Mouse (Mus musculus): ENCODE data around the gene Phykpl.
"Not testable (repeated sequence)": the region's sequence is repeated elsewhere in the genome, so short reads cannot be mapped to it uniquely, and the experiment has no call there.

Phykpl gene

DNA sequence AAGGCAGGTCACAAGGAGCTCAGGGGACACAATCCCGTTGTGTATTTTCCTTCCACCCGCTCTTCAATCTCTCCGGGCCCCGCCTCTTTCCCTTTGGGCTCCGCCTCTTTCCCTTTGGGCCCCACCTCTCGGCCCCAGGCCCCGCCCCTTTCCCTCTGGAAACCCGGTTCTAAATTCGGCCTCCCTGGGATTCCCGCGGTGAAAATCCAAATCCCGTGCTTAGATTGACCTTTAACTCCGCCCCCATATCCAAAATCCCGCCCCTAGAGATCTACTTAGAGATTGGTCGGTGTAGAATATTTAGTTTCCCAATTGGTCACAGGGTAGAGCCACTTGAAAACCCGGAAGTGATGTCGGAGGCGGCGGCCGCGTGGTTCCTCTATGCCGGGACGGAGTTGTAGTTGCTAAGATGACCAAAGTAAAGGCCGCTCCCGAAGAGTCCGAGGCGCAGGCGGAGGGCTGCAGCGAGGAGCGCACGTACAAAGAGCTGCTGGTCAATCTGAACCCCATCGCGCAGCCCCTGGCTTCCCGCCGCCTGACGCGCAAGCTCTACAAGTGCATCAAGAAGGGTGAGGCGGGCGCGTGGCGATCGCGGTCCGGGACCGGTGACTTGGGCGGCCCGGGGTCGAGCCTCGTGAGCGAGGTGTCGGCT lies 35.0 kb downstream of the Phykpl start, which contains the start of gene Nhp2:
Gene Nhp2 (plus strand): TSS at position 327 of the 652 bp plus-strand sequence.
- DNase-seq: peak; percentile 90 to 96

DNA sequence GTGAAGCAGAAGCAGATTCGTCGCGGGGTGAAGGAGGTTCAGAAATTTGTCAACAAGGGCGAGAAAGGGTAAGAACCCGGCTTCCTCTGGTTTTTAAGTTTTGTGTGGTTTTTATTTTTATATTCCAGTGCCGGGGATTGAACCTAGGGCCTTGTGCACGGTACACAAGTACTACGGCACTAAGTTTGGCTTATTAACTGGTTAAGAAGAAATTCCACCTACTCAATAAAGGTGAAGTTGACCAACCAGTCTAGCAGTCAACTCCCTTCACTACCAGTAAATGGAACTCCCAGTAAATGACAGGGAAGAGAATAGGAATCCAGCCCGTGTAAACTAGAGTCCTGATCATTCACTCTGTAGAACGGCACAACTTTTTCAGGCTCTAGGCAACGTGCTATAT lies 35.5 kb downstream of the Phykpl start:
- DNase-seq: no peak

DNA sequence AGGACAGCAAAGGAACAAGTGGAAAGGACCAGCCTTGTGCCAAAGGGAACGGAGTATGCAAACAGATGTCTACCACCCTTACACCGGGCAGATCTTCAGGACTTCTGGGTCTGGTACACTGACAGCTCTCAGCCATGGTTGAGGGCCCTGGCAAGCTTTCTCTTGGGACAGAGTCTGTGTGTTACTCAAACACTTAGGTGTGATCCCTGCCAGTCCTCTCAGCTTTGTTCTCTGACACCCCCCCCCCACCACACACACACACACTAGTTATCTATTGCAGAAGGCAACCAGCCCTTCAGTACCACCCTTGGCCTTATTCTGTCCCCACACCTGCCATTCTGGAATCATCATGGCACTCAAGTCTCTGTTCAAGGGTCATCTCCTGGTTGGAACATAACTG lies 37.2 kb downstream of the Phykpl start:
- DNase-seq: no peak

DNA sequence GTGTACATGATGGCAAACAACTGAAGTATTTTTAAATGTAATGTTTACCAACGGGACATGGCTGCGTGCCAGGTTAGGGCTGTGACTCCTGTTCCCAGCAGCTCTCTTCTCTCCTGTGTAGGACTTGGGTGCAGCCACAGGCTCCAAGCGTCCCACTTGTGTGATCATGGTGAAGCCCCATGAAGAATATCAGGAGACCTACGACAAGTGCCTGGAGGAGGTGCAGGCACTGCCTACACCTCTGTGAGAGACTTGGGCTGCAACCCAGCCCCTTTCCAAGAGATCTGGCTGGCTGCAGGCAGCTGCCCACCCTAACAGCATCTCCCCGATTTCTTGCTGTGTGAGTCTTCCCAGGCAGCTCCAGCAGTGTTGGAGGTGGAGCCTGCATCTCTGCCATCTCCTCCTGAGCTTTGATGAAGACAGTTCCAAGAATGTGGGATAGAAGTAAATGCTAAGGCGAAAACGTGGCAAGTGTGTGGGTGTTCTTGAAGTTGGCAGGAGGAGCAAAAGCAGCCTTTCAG lies 38.5 kb downstream of the Phykpl start:
- DNase-seq: no peak

DNA sequence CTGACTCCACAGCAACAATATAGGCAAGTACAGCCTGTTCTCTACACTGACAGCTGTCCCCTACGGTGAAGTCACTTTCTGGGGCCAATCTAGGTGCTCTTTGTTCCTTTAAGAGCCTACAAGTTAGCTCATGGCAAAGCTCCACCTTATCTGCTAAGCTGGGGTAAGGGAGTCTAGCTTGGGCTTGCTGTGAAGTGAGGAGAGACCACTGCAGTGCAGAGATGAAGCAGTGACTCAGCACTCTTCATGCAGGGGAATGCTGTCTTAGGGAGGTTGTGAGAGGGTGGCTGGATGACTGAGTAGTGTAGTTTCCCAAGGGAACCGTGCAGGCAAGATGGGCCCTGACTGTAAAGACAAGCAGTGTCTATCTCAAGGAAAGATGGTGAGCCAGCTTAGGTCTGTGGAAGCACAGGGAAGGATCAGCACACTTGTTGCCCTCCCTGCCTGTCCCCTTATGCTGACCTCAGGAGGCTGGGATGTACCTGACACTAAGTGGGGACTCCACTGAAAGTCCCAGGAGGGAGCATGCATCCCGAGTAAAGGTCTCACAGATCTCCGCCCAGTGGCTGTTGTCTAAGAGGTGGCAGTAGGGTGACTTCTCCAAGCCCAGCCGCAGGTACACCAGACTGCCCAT lies 40.7 kb downstream of the Phykpl start:
- no peak for DNase-seq

DNA sequence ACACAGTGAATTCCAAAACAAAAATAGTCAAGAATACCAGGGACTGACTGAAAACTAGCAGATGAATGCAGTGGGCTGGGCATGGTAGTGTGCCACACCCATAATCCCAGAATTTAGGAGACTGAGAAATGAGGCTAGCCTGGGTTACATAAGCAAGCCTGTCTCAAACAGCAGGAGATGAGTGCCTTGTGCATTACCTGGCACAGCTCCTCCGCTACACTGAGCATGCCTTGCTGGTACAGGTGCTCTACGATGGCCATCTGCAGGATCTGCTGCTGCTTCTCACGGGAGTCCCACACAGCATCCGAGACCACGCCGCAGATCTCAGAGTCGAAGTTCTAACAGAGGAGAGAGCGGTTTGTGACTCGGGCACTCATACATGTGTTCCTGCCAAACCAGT lies 42.9 kb downstream of the Phykpl start:
- DNase-seq: peak; percentile 51 to 55

DNA sequence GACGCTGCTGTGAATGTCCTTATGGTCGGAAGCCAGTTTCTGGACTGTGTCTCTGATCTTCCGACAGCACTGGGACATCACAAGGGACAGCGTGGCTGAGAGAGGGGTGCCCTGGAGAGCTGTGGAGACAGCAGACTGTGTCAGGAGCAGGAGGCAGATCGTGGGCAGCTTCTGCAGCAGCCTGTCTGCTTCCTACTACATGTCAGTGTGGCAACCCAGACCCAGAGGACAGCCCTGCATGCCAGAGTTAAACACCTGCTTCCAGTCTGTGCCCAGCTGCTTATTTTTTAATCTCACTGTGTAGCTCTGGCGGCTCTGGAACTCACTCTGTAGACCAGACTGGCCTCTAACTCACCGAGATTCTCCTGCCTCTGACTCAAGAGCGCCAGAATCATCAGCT lies 43.4 kb downstream of the Phykpl start:
- DNase-seq: no peak

DNA sequence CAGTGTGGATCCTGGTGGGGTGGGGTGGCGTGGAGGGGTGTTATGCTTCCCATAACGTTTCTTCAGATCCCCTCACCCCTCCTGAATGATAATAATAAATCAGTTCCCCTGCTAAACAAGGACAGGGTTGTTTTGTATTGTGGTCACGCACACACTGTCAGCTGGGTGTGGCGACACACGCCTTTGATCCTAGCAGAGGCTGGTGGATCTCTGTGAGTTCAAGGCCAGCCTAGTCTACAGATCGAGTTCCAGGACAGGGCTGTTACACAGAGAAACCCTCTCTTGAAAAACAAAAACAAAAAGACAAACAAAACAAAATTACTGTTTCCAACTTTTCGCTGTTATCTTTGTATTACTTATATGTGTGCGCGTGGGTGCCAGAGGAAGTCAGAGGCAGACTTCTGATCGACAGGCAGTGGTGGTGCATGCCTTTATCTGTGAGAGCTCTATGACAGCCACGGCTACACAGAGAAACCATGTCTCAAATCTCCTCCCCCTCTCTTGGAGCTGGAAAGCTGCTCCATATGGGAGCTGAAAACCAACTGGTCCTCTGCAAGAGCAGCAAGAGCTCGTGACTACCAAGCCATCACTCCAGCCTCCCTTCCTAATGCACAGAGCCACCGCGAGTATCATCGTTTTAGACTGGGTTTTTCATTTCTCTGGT lies 45.2 kb downstream of the Phykpl start:
- no peak for DNase-seq

DNA sequence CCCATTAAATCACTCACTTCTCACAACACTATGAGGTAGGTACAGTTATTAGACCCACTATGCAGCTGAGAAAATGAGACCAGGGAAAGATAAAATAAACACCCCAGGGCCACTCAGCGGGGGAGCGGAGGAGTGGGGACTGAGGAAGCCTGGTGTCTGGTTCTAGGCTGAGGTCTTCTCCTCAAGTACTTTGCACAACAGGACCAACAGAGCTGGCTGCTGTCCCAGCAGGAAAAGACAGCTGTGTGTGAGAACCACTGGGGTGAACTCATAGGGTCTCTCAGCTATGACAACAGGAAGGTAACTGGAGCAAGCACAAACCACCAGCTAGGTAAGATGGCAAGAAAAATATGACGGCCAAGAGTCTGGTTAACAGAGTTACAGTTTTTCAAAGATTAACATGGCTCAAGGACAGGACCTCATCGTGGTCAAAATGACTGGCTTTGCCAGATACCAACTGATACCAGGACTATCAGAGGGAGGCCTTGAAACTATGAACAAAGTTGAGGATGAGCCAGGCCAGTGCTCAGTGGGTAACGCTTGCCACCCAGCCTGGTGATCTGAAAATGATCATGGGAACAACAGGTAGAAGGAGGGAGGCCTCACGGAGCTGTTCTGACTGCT lies 47.7 kb downstream of the Phykpl start:
- DNase-seq: no peak

DNA sequence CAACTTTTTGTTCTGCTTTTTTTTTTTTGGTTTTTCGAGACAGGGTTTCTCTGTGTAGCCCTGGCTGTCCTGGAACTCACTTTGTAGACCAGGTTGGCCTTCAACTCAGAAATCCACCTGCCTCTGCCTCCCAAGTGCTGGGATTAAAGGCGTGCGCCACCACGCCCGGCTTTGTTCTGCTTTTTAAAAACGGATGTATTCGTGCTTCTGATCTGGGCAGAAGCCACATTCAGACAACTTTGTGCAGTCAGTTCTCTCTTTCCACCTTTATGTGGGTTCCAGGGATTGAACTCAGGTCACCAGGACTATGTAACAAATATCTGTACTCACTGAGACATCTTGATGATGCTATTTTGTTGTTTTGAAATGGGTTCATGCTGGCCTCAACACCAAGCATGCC lies 48.6 kb downstream of the Phykpl start:
- DNase-seq: not testable (repeated sequence)

DNA sequence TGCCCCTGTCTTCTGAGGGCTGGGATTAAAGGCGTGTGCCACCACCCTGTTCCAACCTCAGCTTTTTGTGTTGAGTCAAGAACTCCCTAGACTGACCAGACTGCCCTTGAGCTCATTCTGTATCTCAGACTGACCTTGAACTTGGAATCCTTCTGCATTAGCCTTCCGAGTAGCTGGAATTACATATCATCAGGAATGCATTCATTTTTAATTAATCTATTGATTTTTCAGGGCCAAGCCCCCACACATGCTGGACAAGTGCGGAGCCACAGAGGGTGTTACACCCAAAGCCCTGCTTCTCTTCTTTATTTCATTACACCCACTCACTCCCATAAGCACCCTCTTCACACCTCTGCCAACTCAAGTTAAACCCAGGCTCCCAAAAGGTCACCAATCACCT lies 49.2 kb downstream of the Phykpl start:
- DNase-seq: no peak

DNA sequence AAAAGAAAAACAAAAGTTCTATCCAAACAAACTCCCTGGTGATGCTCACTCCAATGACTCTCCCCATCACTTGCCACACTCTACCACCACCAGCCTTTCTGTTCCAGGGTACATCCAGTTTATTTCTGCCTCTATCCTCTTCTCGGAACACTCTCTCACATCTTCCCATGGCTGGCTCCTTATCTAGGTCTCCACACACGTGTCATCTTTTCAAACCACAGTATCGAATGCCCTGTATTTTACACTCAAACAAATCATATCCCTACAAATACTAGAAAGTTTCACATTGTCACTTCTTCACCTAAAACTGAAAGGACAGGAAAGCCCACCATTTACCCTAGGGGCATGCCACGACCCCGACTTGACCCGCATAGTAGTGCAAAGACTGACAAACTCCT lies 50.6 kb downstream of the Phykpl start:
- DNase-seq: no peak

DNA sequence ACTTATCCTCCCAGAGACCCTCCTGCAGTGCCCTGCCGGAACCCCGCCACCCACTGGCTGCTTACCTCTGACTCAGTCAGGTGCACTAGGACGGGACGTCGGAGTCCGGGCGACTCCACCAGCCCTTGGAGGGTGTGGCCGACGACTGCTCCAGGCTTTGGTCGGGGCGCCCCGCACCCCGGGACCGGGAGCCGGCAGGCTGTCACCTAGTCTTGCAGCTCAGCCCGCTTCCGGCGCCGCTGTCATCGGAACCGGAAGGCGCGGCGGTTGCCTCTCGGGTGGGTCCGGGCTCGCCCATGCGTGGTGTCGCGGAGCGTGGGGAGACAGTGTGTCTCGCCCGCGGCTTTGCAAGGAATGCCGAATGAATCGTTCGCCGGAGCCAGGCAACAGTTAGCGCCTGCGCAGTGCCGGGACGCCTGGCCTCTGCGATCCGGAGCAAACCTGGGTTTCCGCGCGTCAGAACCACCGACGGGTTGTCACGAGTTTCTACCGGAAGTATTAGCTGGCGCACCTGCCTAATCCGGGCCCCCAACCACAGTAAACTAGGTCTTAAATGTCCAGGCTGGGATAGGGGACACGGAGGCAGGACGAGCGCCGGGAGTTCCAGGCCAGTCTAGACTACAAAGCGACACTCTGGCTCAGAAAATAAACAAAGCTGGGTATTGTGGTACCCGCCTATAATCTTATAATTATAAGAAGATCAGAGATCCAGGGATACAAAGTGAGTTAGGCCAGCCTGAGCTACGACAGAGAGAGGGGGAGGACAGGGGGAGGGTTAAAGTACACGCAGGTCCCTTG lies 51.2 kb downstream of the Phykpl start, which contains the start of gene Rmnd5b:
Gene Rmnd5b (minus strand): TSS at position 372 of the 798 bp plus-strand sequence.
- peak; percentile 91 to 92 for DNase-seq

DNA sequence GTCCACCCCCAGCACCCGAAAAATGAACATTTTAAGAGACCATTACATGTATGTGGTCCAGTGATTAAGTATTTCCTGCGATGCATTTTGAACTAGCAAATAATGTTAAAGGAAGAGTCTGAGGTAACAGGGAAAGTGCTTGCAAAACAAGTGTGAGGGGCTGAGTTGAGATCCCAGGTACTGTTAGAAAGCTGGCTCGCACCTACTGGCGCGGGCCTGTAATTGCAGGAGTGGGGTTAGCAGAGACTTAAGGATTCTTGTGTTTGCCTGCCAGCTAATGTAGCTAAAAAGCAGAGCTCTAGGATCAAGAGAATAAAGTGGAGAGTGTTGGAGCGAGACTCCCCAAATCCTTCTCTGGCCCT lies 51.7 kb downstream of the Phykpl start:
- DNase-seq: peak; percentile 65 to 75

DNA sequence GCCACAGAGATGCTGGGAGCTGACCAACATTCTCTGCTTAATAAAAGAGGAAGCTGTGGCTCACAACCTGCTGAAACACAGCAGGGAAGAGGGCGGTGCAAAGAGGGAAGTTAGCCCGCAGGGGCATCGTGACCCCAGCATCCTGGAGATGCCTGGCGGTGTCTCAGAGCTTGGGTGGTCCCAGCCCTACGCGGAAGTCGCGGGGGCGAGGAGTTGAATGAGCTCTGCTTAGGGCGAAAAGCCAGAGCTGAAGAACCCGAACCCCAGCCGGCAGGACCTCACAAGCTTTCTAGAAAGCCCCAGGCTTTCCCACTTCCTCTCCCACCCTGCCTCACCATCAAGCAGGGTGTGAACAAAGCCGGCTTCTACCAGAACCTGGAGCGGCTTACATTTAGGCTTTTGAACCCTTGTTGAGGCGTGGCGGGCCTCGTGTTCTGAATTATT lies 53.4 kb downstream of the Phykpl start:
- peak in 1 of 2 experiments; percentile 31 for DNase-seq

DNA sequence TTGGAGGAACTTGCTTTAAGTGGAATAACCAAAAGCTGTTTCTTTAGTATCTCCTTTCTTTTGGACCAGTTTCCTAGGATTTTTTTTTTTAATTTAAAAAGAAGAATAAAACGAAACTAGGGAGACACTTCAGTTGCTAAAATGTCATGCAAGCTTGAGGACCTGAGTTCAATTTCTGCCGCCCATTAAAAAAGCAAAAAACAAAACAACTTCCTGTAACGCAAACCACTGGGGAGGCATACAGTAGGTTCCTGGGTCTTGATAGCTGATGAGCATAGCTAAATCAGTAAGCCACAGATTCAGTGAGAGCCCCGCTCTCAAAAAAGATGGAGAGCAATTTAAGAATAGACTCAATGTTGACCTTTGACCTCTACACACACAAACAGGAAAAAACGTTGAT lies 53.9 kb downstream of the Phykpl start:
- no peak for DNase-seq

DNA sequence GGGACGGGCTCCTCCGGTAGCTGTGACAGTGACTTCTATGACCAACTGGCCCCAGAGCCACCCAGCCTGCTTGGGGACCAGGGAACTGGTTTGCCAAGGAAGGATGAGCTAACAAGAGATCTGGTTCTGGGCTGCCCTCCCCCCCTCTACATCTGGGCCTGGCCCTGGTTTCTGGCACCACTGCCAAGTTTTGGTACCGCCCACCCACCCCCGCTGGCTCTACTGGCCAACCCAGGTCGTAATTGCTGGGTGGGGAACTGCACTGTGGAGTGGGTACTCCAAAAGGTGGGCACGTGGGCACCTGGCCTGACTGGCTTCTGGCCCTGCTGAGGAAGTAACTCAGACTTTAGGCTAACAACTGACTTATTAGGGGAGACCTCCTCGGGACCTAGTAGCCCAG lies 56.2 kb downstream of the Phykpl start:
- peak in 1 of 2 experiments; percentile 2 for DNase-seq

DNA sequence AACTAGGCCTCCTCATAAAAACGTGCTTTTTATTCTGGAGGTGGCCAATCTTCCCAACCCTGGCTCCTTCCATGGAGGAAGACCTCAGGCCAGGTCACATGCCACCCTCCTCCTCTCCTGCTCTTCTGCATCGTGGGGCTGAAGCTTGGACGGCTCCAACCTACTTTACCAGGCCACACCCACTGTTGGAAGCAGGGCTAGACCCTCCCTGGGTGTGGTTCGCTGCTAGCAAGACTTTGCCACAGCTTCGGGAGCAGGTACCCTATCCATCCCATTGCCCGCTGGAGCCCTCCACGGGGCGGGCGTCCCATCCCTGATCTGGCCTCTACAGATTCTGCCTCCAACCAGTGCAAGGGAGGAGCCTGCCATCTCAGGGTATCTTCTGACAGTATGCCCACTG lies 58.6 kb downstream of the Phykpl start:
- no peak for DNase-seq

DNA sequence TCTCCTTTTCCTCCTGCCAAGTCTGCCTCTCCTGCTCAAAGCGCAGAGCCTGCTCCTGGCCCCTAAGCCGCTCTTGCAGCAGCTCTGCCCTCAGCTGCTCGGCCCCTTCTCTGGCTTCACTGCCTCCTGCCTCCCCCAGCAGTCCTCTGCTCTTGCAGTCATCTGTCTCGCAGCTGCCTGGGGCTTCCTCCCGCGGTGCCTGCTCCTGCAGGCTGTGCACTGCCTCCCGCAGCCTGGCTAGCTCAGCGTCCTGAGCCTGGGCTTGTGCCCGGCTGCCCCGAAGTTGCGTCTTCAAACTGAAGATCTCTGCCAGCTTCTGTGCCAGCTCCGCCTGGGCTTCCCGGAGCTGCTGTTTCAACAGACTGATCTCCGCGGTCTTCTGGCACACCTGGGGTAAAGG lies 59.2 kb downstream of the Phykpl start:
- DNase-seq: peak; percentile 43 to 62

DNA sequence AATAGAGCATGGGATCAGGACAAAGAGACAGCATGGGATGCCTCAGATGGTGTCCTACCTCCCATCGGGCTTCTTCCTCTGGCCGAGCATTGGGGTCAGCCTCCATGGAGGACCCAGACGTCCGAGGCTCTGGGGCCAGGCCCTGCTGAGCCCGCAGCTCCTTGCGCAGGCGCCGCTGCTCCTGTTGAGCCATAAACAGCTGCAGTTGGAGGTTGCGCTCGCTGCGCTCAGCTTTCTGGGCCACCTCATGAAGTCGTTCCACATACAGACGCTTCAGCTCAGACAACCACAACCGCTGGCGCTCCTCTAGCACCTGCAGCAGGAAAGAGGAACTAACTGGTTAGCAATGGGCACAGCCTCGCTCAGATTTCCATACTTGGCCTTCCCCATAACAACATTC lies 59.7 kb downstream of the Phykpl start:
- peak in 1 of 2 experiments; percentile 30 for DNase-seq

DNA sequence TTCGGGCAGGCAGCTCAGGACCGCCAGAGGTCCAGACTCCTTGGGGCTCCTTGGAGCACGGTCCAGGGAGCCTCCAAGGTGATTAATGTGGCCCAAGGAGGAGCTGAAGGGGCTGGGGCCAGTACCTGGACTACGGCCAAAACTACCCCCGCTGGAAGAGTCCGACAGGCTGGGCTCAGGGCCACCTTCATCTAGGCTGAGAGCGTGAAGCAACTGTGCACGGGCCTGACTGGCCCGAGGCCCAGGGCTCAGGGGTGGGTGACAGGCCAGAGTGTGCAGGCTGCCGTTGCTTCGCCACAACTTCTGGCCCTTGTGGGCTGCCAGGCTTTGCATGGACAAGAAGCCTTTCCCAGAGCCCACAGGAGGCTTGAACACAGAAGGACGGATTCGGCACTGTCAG lies 60.7 kb downstream of the Phykpl start:
- peak in 1 of 2 experiments; percentile 10 for DNase-seq

DNA sequence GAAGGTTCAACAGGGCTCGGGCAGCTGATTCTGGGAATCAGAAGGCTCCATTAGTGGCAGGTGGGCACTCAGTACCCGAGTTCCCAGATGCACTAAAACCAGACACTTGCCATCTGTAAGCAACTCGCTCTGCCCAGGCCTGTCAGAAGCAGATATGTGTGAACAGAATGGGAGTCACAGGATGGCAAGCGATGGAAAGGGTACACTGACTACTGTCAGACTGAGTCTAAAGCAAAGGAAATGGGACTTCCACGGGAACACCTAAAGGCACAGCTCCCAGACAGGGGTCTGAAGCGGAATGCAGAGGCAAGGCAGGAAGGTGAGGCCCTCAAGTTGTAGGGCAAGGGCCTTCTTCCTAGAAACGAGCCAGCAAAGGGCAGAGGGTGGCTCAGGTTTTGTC lies 61.7 kb downstream of the Phykpl start:
- DNase-seq: no peak

All from cerebellum, adult 18-20 months (tissue).